Mouse (Mus musculus): Measurements from ENCODE around the gene Vdac1. TPM values are rescaled to one million over a fixed set of nuclear protein-coding genes. Genes with fewer than 3 reads are reported as not detected.
A peak's percentile ranks its signal among the peaks of the same experiment; 100 is the strongest.

Gene Vdac1
- total and polyA plus RNA-seq, 3 experiments: 55.1 to 207 (median 127) TPM

- Histone ChIP-seq H3K4me3 (ENCODE audit: low read depth, low read length) (no peak overlapping the region), H3K9me3 (replicated peaks) (no peaks in the 10 kb centered on the region), H3K4me1 (ENCODE audit: insufficient read depth, low read depth, low read length) (no peaks in the 10 kb centered on the region), H3K27me3 (ENCODE audit: insufficient read depth, low read length) (peaks cover 29% of the 10 kb centered on the region), H3K36me3 (replicated peaks) (no peaks in the 10 kb centered on the region)
- no peak for ATAC-seq (ENCODE audit: extremely low read depth, insufficient number of reproducible peaks, low FRiP score, poor library complexity, severe bottlenecking)
- TF ChIP-seq POLR2AphosphoS5 (IDR thresholded peaks at IDR 0.05; ENCODE audit: insufficient replicate concordance, low read depth, low read length): no peak
- TF ChIP-seq CTCF (IDR thresholded peaks at IDR 0.05; ENCODE audit: low read depth, low read length): no peak
- no peak for TF ChIP-seq GATA1 (IDR thresholded peaks at IDR 0.05; ENCODE audit: borderline replicate concordance, low read length)
- TF ChIP-seq TAL1 (conservative IDR thresholded peaks at IDR 0.05; ENCODE audit: low read depth, low read length): no peak
- no peak for TF ChIP-seq GATA2 (IDR thresholded peaks at IDR 0.05; ENCODE audit: borderline replicate concordance, low read depth, low read length)
- DNase-seq (ENCODE audit: low spot score): no peak
These were observed 58.6 kb downstream of the Vdac1 start for GRCm38 (mm10) chr11:52419246-52419645.

GRCm38 (mm10) chr11:52419861-52420260, 59.2 kb downstream of the Vdac1 start:
- no peak for ATAC-seq (ENCODE audit: extremely low read depth, insufficient number of reproducible peaks, low FRiP score, poor library complexity, severe bottlenecking)
- Histone ChIP-seq H3K36me3 (replicated peaks) (no peaks in the 10 kb centered on the region), H3K27me3 (ENCODE audit: insufficient read depth, low read length) (peaks cover 29% of the 10 kb centered on the region), H3K9me3 (replicated peaks) (no peaks in the 10 kb centered on the region), H3K4me1 (ENCODE audit: insufficient read depth, low read depth, low read length) (no peaks in the 10 kb centered on the region), H3K4me3 (ENCODE audit: low read depth, low read length) (no peak overlapping the region)
- no peak for TF ChIP-seq GATA2 (IDR thresholded peaks at IDR 0.05; ENCODE audit: borderline replicate concordance, low read depth, low read length)
- TF ChIP-seq POLR2AphosphoS5 (IDR thresholded peaks at IDR 0.05; ENCODE audit: insufficient replicate concordance, low read depth, low read length): no peak
- no peak for TF ChIP-seq GATA1 (IDR thresholded peaks at IDR 0.05; ENCODE audit: borderline replicate concordance, low read length)
- TF ChIP-seq CTCF (IDR thresholded peaks at IDR 0.05; ENCODE audit: low read depth, low read length): no peak
- no peak for TF ChIP-seq TAL1 (conservative IDR thresholded peaks at IDR 0.05; ENCODE audit: low read depth, low read length)
- no peak for DNase-seq (ENCODE audit: low spot score)

- ATAC-seq (ENCODE audit: extremely low read depth, insufficient number of reproducible peaks, low FRiP score, poor library complexity, severe bottlenecking): no peak
- TF ChIP-seq TAL1 (conservative IDR thresholded peaks at IDR 0.05; ENCODE audit: low read depth, low read length) (no peak), POLR2AphosphoS5 (IDR thresholded peaks at IDR 0.05; ENCODE audit: insufficient replicate concordance, low read depth, low read length) (no peak), GATA1 (IDR thresholded peaks at IDR 0.05; ENCODE audit: borderline replicate concordance, low read length) (no peak), CTCF (IDR thresholded peaks at IDR 0.05; ENCODE audit: low read depth, low read length) (no peak), GATA2 (IDR thresholded peaks at IDR 0.05; ENCODE audit: borderline replicate concordance, low read depth, low read length) (no peak)
- H3K4me3 ChIP-seq (ENCODE audit: low read depth, low read length): no peak overlapping the region
- H3K9me3 ChIP-seq (replicated peaks): no peaks in the 10 kb centered on the region
- peaks cover 29% of the 10 kb centered on the region for H3K27me3 ChIP-seq (ENCODE audit: insufficient read depth, low read length)
- no peak for DNase-seq (ENCODE audit: low spot score)
- H3K36me3 ChIP-seq (replicated peaks): no peaks in the 10 kb centered on the region
- H3K4me1 ChIP-seq (ENCODE audit: insufficient read depth, low read depth, low read length): no peaks in the 10 kb centered on the region
These were observed 59.8 kb downstream of the Vdac1 start for GRCm38 (mm10) chr11:52420296-52421052.

GRCm38 (mm10) chr11:52421053-52421778, 60.6 kb downstream of the Vdac1 start:
- Histone ChIP-seq H3K4me1 (ENCODE audit: insufficient read depth, low read depth, low read length) (no peaks in the 10 kb centered on the region), H3K9me3 (replicated peaks) (no peaks in the 10 kb centered on the region), H3K27me3 (ENCODE audit: insufficient read depth, low read length) (peaks cover 27% of the 10 kb centered on the region), H3K4me3 (ENCODE audit: low read depth, low read length) (no peak overlapping the region), H3K36me3 (replicated peaks) (no peaks in the 10 kb centered on the region)
- ATAC-seq (ENCODE audit: extremely low read depth, insufficient number of reproducible peaks, low FRiP score, poor library complexity, severe bottlenecking): no peak
- TF ChIP-seq CTCF (IDR thresholded peaks at IDR 0.05; ENCODE audit: low read depth, low read length) (peak; percentile 19; the same call in 1 of the 2 replicates), GATA2 (IDR thresholded peaks at IDR 0.05; ENCODE audit: borderline replicate concordance, low read depth, low read length) (no peak)
- peak; percentile 19 for DNase-seq (ENCODE audit: low spot score)

GRCm38 (mm10) chr11:52429440-52429839, 68.8 kb downstream of the Vdac1 start:
- no peaks in the 10 kb centered on the region for H3K36me3 ChIP-seq (replicated peaks)
- H3K27me3 ChIP-seq (ENCODE audit: insufficient read depth, low read length): peaks cover 2% of the 10 kb centered on the region; the same call in 1 of the 2 replicates
- ATAC-seq (ENCODE audit: extremely low read depth, insufficient number of reproducible peaks, low FRiP score, poor library complexity, severe bottlenecking): no peak
- H3K4me1 ChIP-seq (ENCODE audit: insufficient read depth, low read depth, low read length): no peaks in the 10 kb centered on the region
- DNase-seq (ENCODE audit: low spot score): no peak
- TF ChIP-seq CTCF (IDR thresholded peaks at IDR 0.05; ENCODE audit: low read depth, low read length) (no peak), GATA1 (IDR thresholded peaks at IDR 0.05; ENCODE audit: borderline replicate concordance, low read length) (no peak), TAL1 (conservative IDR thresholded peaks at IDR 0.05; ENCODE audit: low read depth, low read length) (no peak), POLR2AphosphoS5 (IDR thresholded peaks at IDR 0.05; ENCODE audit: insufficient replicate concordance, low read depth, low read length) (no peak), GATA2 (IDR thresholded peaks at IDR 0.05; ENCODE audit: borderline replicate concordance, low read depth, low read length) (no peak)
- no peaks in the 10 kb centered on the region for H3K9me3 ChIP-seq (replicated peaks)
- H3K4me3 ChIP-seq (ENCODE audit: low read depth, low read length): no peak overlapping the region

GRCm38 (mm10) chr11:52431594-52431993, 70.9 kb downstream of the Vdac1 start:
- H3K4me1 ChIP-seq (ENCODE audit: insufficient read depth, low read depth, low read length): no peaks in the 10 kb centered on the region
- TF ChIP-seq TAL1 (conservative IDR thresholded peaks at IDR 0.05; ENCODE audit: low read depth, low read length) (no peak), GATA2 (IDR thresholded peaks at IDR 0.05; ENCODE audit: borderline replicate concordance, low read depth, low read length) (no peak), CTCF (IDR thresholded peaks at IDR 0.05; ENCODE audit: low read depth, low read length) (no peak), GATA1 (IDR thresholded peaks at IDR 0.05; ENCODE audit: borderline replicate concordance, low read length) (no peak), POLR2AphosphoS5 (IDR thresholded peaks at IDR 0.05; ENCODE audit: insufficient replicate concordance, low read depth, low read length) (no peak)
- H3K4me3 ChIP-seq (ENCODE audit: low read depth, low read length): no peak overlapping the region
- DNase-seq (ENCODE audit: low spot score) (no peak), ATAC-seq (ENCODE audit: extremely low read depth, insufficient number of reproducible peaks, low FRiP score, poor library complexity, severe bottlenecking) (no peak)
- H3K36me3 ChIP-seq (replicated peaks): no peaks in the 10 kb centered on the region
- peaks cover 2% of the 10 kb centered on the region; the same call in 1 of the 2 replicates for H3K27me3 ChIP-seq (ENCODE audit: insufficient read depth, low read length)
- no peaks in the 10 kb centered on the region for H3K9me3 ChIP-seq (replicated peaks)
